Mouse (Mus musculus) cerebellum, adult 2 months (tissue): ENCODE data around the gene Tpmt. TPM values are rescaled to one million over a fixed set of nuclear protein-coding genes. Genes with fewer than 3 reads are reported as not detected.

ENCODE experiments used
- DNase-seq, 2 experiments: peaks; one replicate each; pipeline ENCODE4 v3.0.0; 2021
- H3K27ac ChIP-seq: fragments of 200-500 bp; 2 replicates; pipeline ENCODE4 v1.5.1; 2012; ENCODE audit warnings: low read length, control low read depth, inconsistent platforms; ENCODE audit not compliant: insufficient read depth
- H3K27me3 ChIP-seq: fragments of 200-500 bp; 2 replicates; pipeline ENCODE4 v1.6.1; 2012; ENCODE audit warnings: inconsistent platforms, mild to moderate bottlenecking, low read length, moderate library complexity; ENCODE audit not compliant: control insufficient read depth, insufficient read depth
- H3K4me1 ChIP-seq: fragments of 200-500 bp; 2 replicates; pipeline ENCODE4 v1.6.1; 2011; ENCODE audit warnings: low read length; ENCODE audit not compliant: control insufficient read depth, insufficient read depth
- H3K4me3 ChIP-seq: fragments of 200-500 bp; replicated peaks from 2 replicates; pipeline ENCODE3; 2011; ENCODE audit warnings: mild to moderate bottlenecking, low read depth, low read length, control low read depth; ENCODE audit not compliant: insufficient read depth
- CTCF ChIP-seq: fragments of 200-500 bp; IDR thresholded peaks from 2 replicates; pipeline ENCODE4 v1.5.1; 2011; ENCODE audit warnings: low read depth, mild to moderate bottlenecking, control low read depth, low read length, moderate library complexity, borderline replicate concordance; ENCODE audit not compliant: insufficient read depth
- POLR2A ChIP-seq: fragments of 200-500 bp; IDR thresholded peaks from 2 replicates; pipeline ENCODE4 v1.6.1; 2011; ENCODE audit warnings: low read length, control low read depth, borderline replicate concordance; ENCODE audit not compliant: insufficient read depth
- WGBS: fragments of 180-500 bp; shearing (Covaris S2); methylation state at CpG from one replicate; pipeline ENCODE4 v1.1.7; 2018; 5-methylcytosine and 5-hydroxymethylcytosine counted together
- polyA plus RNA-seq: library from polyadenylated mRNA; depleted of rRNA; stranded (reverse); fragments of >200 nt; gene quantifications from 2 replicates; pipeline ENCODE4 v1.2.3, GENCODE M21; 2012

Tpmt gene
- polyA plus RNA-seq, 1 experiment = 17.4 TPM

- Histone ChIP-seq H3K4me1 (no peaks in the 10 kb centered on the region), H3K27me3 (no peaks in the 10 kb centered on the region), H3K4me3 (no peak overlapping the region), H3K27ac (no peak overlapping the region)
- no peak for DNase-seq
- TF ChIP-seq POLR2A (no peak), CTCF (no peak)
- WGBS = 39% methylated on average over 10 of the region's 10 CpGs
Observed at GRCm38 (mm10) chr13:47053971-47054370, 9.4 kb upstream of the Tpmt start.

- no peaks in the 10 kb centered on the region for H3K4me1 ChIP-seq
- no peak overlapping the region for H3K27ac ChIP-seq
- no peak for DNase-seq
- no peaks in the 10 kb centered on the region for H3K27me3 ChIP-seq
- no peak overlapping the region for H3K4me3 ChIP-seq
- 89% methylated on average over 4 of the region's 4 CpGs for WGBS
- TF ChIP-seq CTCF (no peak), POLR2A (no peak)
Observed at GRCm38 (mm10) chr13:47050009-47050408, 5.5 kb upstream of the Tpmt start.

GRCm38 (mm10) chr13:47047996-47048395, 3.5 kb upstream of the Tpmt start:
- TF ChIP-seq CTCF = no peak
- no peak for TF ChIP-seq POLR2A
- Histone ChIP-seq H3K27ac (no peak overlapping the region), H3K27me3 (no peaks in the 10 kb centered on the region), H3K4me3 (no peak overlapping the region), H3K4me1 (peaks cover 3% of the 10 kb centered on the region; the same call in 1 of the 2 replicates)
- 67% methylated on average over 4 of the region's 4 CpGs for WGBS
- DNase-seq = no peak

- no peak overlapping the region for H3K27ac ChIP-seq
- peak; percentile 31 to 49 for DNase-seq
- no peaks in the 10 kb centered on the region for H3K27me3 ChIP-seq
- TF ChIP-seq POLR2A (no peak), CTCF (no peak)
- H3K4me3 ChIP-seq = peak overlapping the region; percentile 83
- H3K4me1 ChIP-seq = peaks cover 8% of the 10 kb centered on the region; the same call in 1 of the 2 replicates
- 2% methylated on average over 45 of the region's 45 CpGs for WGBS
Observed at GRCm38 (mm10) chr13:47043833-47044616, 512 bp downstream of the Tpmt start.

- no peak within 1 kb of the TSS for H3K27ac ChIP-seq
- under 1% methylated on average over 48 of the region's 48 CpGs for WGBS
- peak within 1 kb of the TSS; percentile 83 for H3K4me3 ChIP-seq
- TF ChIP-seq POLR2A = peak; percentile 63
- no peak for TF ChIP-seq CTCF
- DNase-seq = peak; percentile 98 to 99
- H3K4me1 ChIP-seq = peaks cover 8% of the 10 kb centered on the region; the same call in 1 of the 2 replicates
- H3K27me3 ChIP-seq = no peaks in the 10 kb centered on the region
Observed at GRCm38 (mm10) chr13:47043030-47043680, 1.4 kb downstream of the Tpmt start, which contains the start of gene Kdm1b. Kdm1b (plus strand) TSS chr13:47043499.

- no peak overlapping the region for H3K27ac ChIP-seq
- DNase-seq = peak in 1 of 2 experiments; percentile 9
- peak overlapping the region; percentile 83 for H3K4me3 ChIP-seq
- TF ChIP-seq POLR2A (no peak), CTCF (no peak; the same call in 1 of the 2 replicates)
- H3K4me1 ChIP-seq = peaks cover 8% of the 10 kb centered on the region; the same call in 1 of the 2 replicates
- 39% methylated on average over 8 of the region's 8 CpGs for WGBS
- no peaks in the 10 kb centered on the region for H3K27me3 ChIP-seq
Observed at GRCm38 (mm10) chr13:47042024-47042633, 2.4 kb downstream of the Tpmt start.

GRCm38 (mm10) chr13:47040061-47040460, 4.5 kb downstream of the Tpmt start:
- WGBS = 93% methylated on average over 5 of the region's 5 CpGs
- no peaks in the 10 kb centered on the region for H3K27me3 ChIP-seq
- H3K4me1 ChIP-seq = peaks cover 8% of the 10 kb centered on the region; the same call in 1 of the 2 replicates
- H3K27ac ChIP-seq = no peak overlapping the region
- no peak for DNase-seq
- no peak overlapping the region for H3K4me3 ChIP-seq
- no peak for TF ChIP-seq POLR2A
- no peak for TF ChIP-seq CTCF

GRCm38 (mm10) chr13:47037946-47038345, 6.6 kb downstream of the Tpmt start:
- no peak for DNase-seq
- no peak overlapping the region for H3K4me3 ChIP-seq
- TF ChIP-seq POLR2A = no peak
- no peak for TF ChIP-seq CTCF
- no peaks in the 10 kb centered on the region for H3K27me3 ChIP-seq
- no peak overlapping the region for H3K27ac ChIP-seq
- WGBS = 77% methylated on average over 6 of the region's 6 CpGs
- peaks cover 5% of the 10 kb centered on the region; the same call in 1 of the 2 replicates for H3K4me1 ChIP-seq
